Mouse (Mus musculus) embryonic facial prominence, embryonic 10.5 days (tissue): ENCODE results near the gene 4930404N11Rik. TPM values are rescaled to one million over a fixed set of nuclear protein-coding genes. Genes with fewer than 3 reads are reported as not detected.

Source experiments
- DNase-seq: peaks from one replicate; pipeline ENCODE4 v3.0.0-alpha.2; 2017; ENCODE audit warnings: low spot score
- H3K27ac ChIP-seq: fragments of 300-500 bp; sonication (generic); replicated peaks from 2 replicates; pipeline ENCODE4 v1.5.1; 2016; ENCODE audit warnings: mild to moderate bottlenecking
- H3K27me3 ChIP-seq: fragments of 300-500 bp; sonication (generic); replicated peaks from 2 replicates; pipeline ENCODE4 v1.6.1; 2016; ENCODE audit warnings: low read depth, mild to moderate bottlenecking; ENCODE audit not compliant: poor library complexity, severe bottlenecking
- H3K36me3 ChIP-seq: fragments of 300-500 bp; sonication (generic); replicated peaks from 2 replicates; pipeline ENCODE4 v1.6.1; 2016; ENCODE audit warnings: mild to moderate bottlenecking, moderate library complexity
- H3K4me1 ChIP-seq: fragments of 300-500 bp; sonication (generic); 2 replicates; pipeline ENCODE4 v1.6.1; 2016
- H3K4me3 ChIP-seq: fragments of 300-500 bp; sonication (generic); 2 replicates; pipeline ENCODE4 v1.5.1; 2016; ENCODE audit warnings: mild to moderate bottlenecking, moderate library complexity
- H3K9me3 ChIP-seq: fragments of 300-500 bp; sonication (generic); 2 replicates; pipeline ENCODE4 v1.6.1; 2016; ENCODE audit warnings: mild to moderate bottlenecking
- WGBS: fragments of 180-500 bp; shearing (Covaris S2); methylation state at CpG from one replicate; pipeline ENCODE4 v1.1.7; 2016; 5-methylcytosine and 5-hydroxymethylcytosine counted together
- polyA plus RNA-seq: library from polyadenylated mRNA; unstranded; fragments of >200 nt; fragmentation: Nextera tagmentation; extraction: Ambion mirVana; gene quantifications from 2 replicates; pipeline ENCODE4 v1.2.1, GENCODE M21; 2016

The 4930404N11Rik gene
- polyA plus RNA-seq, result 0.47 and 0.76 TPM in 2 replicates

GRCm38 (mm10) chr10:81365672-81366476 lies at the start of gene 4930404N11Rik:
Gene 4930404N11Rik (minus strand): TSS chr10:81365816.
- H3K36me3 ChIP-seq, result peaks cover 75% of the 10 kb centered on the region
- no peaks in the 10 kb centered on the region for H3K9me3 ChIP-seq
- DNase-seq, result peak; percentile 62
- H3K4me3 ChIP-seq, result peak within 1 kb of the TSS; percentile 54
- WGBS, result 23% methylated on average over 12 of the region's 12 CpGs
- peaks cover 63% of the 10 kb centered on the region for H3K4me1 ChIP-seq
- peaks cover 44% of the 10 kb centered on the region for H3K27me3 ChIP-seq
- H3K27ac ChIP-seq, result peak within 1 kb of the TSS; percentile 26; the same call in 1 of the 2 replicates

- WGBS, result 83% methylated on average over 5 of the region's 5 CpGs
- Histone ChIP-seq H3K9me3 (no peaks in the 10 kb centered on the region), H3K27ac (peak overlapping the region; percentile 90), H3K4me1 (peaks cover 94% of the 10 kb centered on the region), H3K4me3 (peak overlapping the region; percentile 44), H3K27me3 (peaks cover 30% of the 10 kb centered on the region), H3K36me3 (peaks cover 11% of the 10 kb centered on the region; the same call in 1 of the 2 replicates)
- DNase-seq, result no peak
Measured at GRCm38 (mm10) chr10:81415146-81415545, 49.5 kb upstream of the 4930404N11Rik start.

GRCm38 (mm10) chr10:81414682-81415081 lies 49.1 kb upstream of the 4930404N11Rik start:
- Histone ChIP-seq H3K27me3 (peaks cover 26% of the 10 kb centered on the region), H3K27ac (peak overlapping the region; percentile 90), H3K9me3 (no peaks in the 10 kb centered on the region), H3K4me3 (peak overlapping the region; percentile 44), H3K36me3 (peaks cover 11% of the 10 kb centered on the region; the same call in 1 of the 2 replicates), H3K4me1 (peaks cover 94% of the 10 kb centered on the region)
- peak; percentile 73 for DNase-seq

- peaks cover 18% of the 10 kb centered on the region for H3K27me3 ChIP-seq
- no peaks in the 10 kb centered on the region for H3K9me3 ChIP-seq
- 28% methylated on average over 26 of the region's 26 CpGs for WGBS
- H3K36me3 ChIP-seq, result 0 out of 2 replicates have a peak, but pooled peaks cover 6% of the 10 kb centered on the region
- peak; percentile 85 for DNase-seq
- peaks cover 95% of the 10 kb centered on the region for H3K4me1 ChIP-seq
- peak overlapping the region; percentile 90 for H3K27ac ChIP-seq
- peak overlapping the region; percentile 44 for H3K4me3 ChIP-seq
Measured at GRCm38 (mm10) chr10:81413310-81414261, 48.0 kb upstream of the 4930404N11Rik start.

- Histone ChIP-seq H3K4me3 (no peak overlapping the region), H3K27ac (peak overlapping the region; percentile 90), H3K36me3 (0 out of 2 replicates have a peak, but pooled peaks cover 6% of the 10 kb centered on the region), H3K9me3 (no peaks in the 10 kb centered on the region), H3K4me1 (peaks cover 95% of the 10 kb centered on the region), H3K27me3 (peaks cover 19% of the 10 kb centered on the region)
- DNase-seq, result no peak
- WGBS, result 75% methylated on average over 16 of the region's 16 CpGs
Measured at GRCm38 (mm10) chr10:81412586-81413309, 47.1 kb upstream of the 4930404N11Rik start.

- peaks cover 95% of the 10 kb centered on the region for H3K4me1 ChIP-seq
- peaks cover 22% of the 10 kb centered on the region for H3K27me3 ChIP-seq
- WGBS, result 80% methylated on average over 18 of the region's 18 CpGs
- H3K9me3 ChIP-seq, result no peaks in the 10 kb centered on the region
- DNase-seq, result peak; percentile 23
- H3K27ac ChIP-seq, result peak overlapping the region; percentile 90
- H3K4me3 ChIP-seq, result peak overlapping the region; percentile 6; the same call in 1 of the 2 replicates
- H3K36me3 ChIP-seq, result 0 out of 2 replicates have a peak, but pooled peaks cover 6% of the 10 kb centered on the region
Measured at GRCm38 (mm10) chr10:81411471-81412400, 46.1 kb upstream of the 4930404N11Rik start.

- WGBS, result 84% methylated on average over 9 of the region's 9 CpGs
- peaks cover 29% of the 10 kb centered on the region for H3K27me3 ChIP-seq
- H3K4me3 ChIP-seq, result no peak overlapping the region
- H3K9me3 ChIP-seq, result no peaks in the 10 kb centered on the region
- peaks cover 7% of the 10 kb centered on the region; the same call in 1 of the 2 replicates for H3K36me3 ChIP-seq
- peak overlapping the region; percentile 90 for H3K27ac ChIP-seq
- no peak for DNase-seq
- H3K4me1 ChIP-seq, result peaks cover 95% of the 10 kb centered on the region
Measured at GRCm38 (mm10) chr10:81410981-81411380, 45.4 kb upstream of the 4930404N11Rik start.

GRCm38 (mm10) chr10:81410350-81410749 lies 44.7 kb upstream of the 4930404N11Rik start:
- Histone ChIP-seq H3K36me3 (peaks cover 14% of the 10 kb centered on the region; the same call in 1 of the 2 replicates), H3K9me3 (no peaks in the 10 kb centered on the region), H3K27ac (peak overlapping the region; percentile 66), H3K4me1 (peaks cover 95% of the 10 kb centered on the region), H3K4me3 (peak overlapping the region; percentile 32; the same call in 1 of the 2 replicates), H3K27me3 (peaks cover 35% of the 10 kb centered on the region)
- WGBS, result 68% methylated on average over 4 of the region's 4 CpGs
- no peak for DNase-seq

GRCm38 (mm10) chr10:81409330-81409729 lies 43.7 kb upstream of the 4930404N11Rik start:
- H3K4me3 ChIP-seq, result peak overlapping the region; percentile 32
- H3K27ac ChIP-seq, result peak overlapping the region; percentile 66
- peak; percentile 68 for DNase-seq
- H3K4me1 ChIP-seq, result peaks cover 91% of the 10 kb centered on the region
- 7% methylated on average over 8 of the region's 8 CpGs for WGBS
- peaks cover 20% of the 10 kb centered on the region; the same call in 1 of the 2 replicates for H3K36me3 ChIP-seq
- H3K9me3 ChIP-seq, result no peaks in the 10 kb centered on the region
- peaks cover 46% of the 10 kb centered on the region for H3K27me3 ChIP-seq

- Histone ChIP-seq H3K9me3 (no peaks in the 10 kb centered on the region), H3K27me3 (peaks cover 50% of the 10 kb centered on the region), H3K4me1 (peaks cover 91% of the 10 kb centered on the region), H3K27ac (peak overlapping the region; percentile 66), H3K36me3 (peaks cover 20% of the 10 kb centered on the region; the same call in 1 of the 2 replicates), H3K4me3 (peak overlapping the region; percentile 32)
- DNase-seq, result peak; percentile 86
- 12% methylated on average over 9 of the region's 9 CpGs for WGBS
Measured at GRCm38 (mm10) chr10:81408871-81409291, 43.3 kb upstream of the 4930404N11Rik start.

- H3K9me3 ChIP-seq, result no peaks in the 10 kb centered on the region
- H3K4me3 ChIP-seq, result peak overlapping the region; percentile 50; the same call in 1 of the 2 replicates
- H3K4me1 ChIP-seq, result peaks cover 91% of the 10 kb centered on the region
- peaks cover 55% of the 10 kb centered on the region for H3K27me3 ChIP-seq
- DNase-seq, result no peak
- peak overlapping the region; percentile 66 for H3K27ac ChIP-seq
- 39% methylated on average over 13 of the region's 13 CpGs for WGBS
- H3K36me3 ChIP-seq, result peaks cover 20% of the 10 kb centered on the region; the same call in 1 of the 2 replicates
Measured at GRCm38 (mm10) chr10:81408424-81408729, 42.8 kb upstream of the 4930404N11Rik start.
